Mouse (Mus musculus) CD4-positive helper T cell, adult 2 months (primary cell): ENCODE results near the gene Sod2.
"Not testable (repeated sequence)": the region's sequence is repeated elsewhere in the genome, so short reads cannot be mapped to it uniquely, and the experiment has no call there.

ENCODE experiments used
- DNase-seq: peaks from one replicate; pipeline ENCODE4 v3.0.0-alpha.2; 2012; ENCODE audit warnings: low read depth, missing footprints, low spot score

Sod2 gene

GRCm38 (mm10) chr17:13006546-13006945 is at the start of gene Sod2:
Gene Sod2, plus strand, starts transcription at chr17:13006846.
- not testable (repeated sequence) for DNase-seq

DNA sequence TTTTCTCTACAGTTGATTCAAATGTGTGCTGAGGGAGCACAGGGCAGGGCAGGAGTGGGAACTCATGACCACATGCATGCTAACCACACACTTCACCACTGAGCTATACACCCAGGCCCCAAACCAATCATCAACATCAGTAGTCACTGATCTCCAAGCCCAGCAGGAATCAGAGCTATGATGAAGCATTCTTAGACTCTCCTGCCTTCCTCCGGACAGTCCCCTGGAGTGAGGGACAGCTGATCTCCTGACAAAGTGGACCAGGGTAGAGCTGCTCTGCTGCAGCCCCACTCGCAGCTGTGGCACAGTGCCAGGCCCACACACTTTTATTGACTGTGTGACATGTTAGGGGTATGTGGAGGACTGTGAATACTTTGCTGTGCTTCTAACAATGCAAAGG is 47.3 kb upstream of the Sod2 start:
- not testable (repeated sequence) for DNase-seq

DNA sequence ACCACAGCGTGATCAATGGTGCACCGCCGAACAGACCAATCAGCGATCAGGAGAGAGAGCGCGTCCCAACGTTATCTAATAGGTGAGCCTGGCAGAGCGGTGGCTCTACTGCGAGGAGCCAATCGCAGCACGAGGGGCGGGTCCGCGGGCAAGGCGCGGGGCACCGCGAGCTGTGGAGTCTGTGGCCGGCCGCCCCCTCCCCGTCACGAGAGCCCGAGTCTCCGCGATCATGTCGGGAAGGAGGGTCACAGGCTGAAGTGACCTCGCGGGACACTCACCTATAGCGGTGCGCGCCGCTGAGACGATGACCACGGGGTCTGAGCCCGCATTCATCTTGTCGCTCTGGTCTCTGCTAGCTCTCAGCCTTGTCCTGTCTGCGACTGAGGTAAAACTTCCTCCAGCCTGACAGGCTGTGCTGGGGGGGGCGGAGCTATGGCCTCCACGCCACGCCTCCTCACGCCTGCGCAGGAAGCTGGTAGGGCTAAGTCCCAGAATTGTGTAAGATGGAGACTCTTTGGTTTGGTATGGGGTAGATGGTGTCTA is 46.2 kb upstream of the Sod2 start, which contains the start of gene Acat2:
Gene Acat2 (minus strand): TSS at position 417 of the 543 bp plus-strand sequence.
- peak; percentile 96 for DNase-seq

DNA sequence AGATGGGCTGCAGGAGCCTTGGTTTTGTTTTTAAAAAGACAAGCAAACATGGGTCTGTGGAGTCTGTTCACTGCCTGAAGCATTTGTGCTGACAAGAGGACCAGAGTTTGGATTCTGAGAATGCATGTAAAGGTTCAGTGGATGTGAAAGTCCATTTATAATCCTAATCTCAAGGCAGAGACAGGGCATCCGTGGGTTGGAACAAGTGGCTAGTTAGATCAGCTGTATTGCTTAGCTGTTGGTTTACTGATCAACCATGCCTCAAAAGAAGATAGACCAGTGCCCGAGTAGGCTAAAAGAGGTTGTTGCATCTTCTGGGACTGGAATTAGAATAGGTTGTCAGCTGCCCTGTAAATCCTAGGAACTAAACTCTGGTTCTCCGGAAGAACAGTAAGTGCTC is 43.2 kb upstream of the Sod2 start:
- no peak for DNase-seq

DNA sequence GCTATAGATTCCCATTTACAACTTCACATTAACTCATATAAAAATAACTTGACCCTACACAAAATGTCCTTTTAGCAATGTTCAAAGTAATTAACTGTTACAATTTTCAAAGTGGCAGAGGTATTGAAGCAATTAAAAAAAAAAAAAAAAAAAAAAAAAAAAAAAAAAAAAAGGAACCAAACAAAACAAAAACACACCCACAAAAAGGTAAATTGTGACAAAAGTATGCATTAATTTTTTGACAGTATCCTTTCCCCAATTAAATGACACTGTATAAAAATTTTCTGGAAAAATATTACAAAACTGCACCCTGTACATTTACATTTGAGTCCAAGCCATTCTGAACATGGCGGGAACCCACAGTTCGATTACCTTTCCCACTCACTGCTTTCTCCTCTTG is 39.5 kb upstream of the Sod2 start:
- no peak for DNase-seq

- no peak for DNase-seq
Observed at GRCm38 (mm10) chr17:12973851-12974250, 32.8 kb upstream of the Sod2 start.

DNA sequence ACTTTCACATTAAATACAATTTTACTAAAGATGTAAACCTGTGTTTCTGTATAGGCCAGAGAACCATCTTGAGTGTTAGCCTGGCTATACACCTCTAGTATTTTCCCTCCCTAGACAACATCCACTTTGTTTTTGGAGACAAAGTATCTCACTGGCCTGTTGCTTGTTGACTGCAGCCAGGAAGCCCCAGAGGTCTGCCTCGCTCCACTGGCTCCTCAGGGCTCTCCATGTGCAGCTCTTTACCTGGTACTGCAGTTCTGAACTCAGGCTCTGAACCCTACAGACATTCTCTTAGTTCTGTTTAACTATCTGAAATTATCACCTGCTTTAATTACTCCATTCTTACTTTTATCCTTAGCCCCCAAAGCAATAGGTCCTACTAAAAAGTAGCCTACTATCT is 28.1 kb upstream of the Sod2 start:
- DNase-seq = no peak

DNA sequence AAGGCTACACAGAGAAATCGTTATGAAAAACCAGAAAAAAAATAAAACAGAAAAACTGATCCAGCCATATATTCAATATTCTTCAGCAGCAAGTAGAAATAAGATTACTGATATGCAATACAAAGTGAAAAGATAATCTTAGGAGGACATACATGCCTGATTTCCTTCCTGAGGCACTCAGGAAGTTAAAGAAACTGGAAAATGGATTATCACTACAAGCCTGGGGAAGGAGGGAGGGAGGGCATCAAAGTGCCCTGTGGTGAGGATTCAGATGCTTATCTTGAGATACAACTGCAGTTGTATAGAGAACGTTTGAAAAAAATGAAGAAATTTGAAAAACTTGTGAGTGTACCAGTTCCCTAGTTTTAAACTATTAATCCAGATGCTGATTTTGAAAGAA is 22.7 kb upstream of the Sod2 start:
- no peak for DNase-seq

DNA sequence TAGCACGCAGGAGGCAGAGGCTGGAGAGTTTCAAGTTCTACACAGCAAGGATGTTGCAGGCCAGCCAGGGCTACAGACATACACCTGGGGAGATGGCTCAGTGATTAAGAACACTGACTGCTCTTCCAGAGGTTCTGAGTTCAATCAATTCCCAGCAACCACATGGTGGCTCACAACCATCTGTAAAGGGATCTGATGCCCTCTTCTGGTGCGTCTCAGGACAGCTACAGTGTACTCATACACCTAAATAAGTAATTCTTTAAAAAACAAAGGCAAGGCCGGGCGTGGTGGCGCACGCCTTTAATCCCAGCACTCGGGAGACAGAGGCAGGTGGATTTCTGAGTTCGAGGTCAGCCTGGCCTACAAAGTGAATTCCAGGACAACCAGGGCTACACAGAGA is 18.6 kb upstream of the Sod2 start:
- DNase-seq = peak; percentile 51

- no peak for DNase-seq
Observed at GRCm38 (mm10) chr17:12990567-12991145, 16.0 kb upstream of the Sod2 start.

GRCm38 (mm10) chr17:12991194-12991634 is 15.4 kb upstream of the Sod2 start:
- DNase-seq = no peak

DNA sequence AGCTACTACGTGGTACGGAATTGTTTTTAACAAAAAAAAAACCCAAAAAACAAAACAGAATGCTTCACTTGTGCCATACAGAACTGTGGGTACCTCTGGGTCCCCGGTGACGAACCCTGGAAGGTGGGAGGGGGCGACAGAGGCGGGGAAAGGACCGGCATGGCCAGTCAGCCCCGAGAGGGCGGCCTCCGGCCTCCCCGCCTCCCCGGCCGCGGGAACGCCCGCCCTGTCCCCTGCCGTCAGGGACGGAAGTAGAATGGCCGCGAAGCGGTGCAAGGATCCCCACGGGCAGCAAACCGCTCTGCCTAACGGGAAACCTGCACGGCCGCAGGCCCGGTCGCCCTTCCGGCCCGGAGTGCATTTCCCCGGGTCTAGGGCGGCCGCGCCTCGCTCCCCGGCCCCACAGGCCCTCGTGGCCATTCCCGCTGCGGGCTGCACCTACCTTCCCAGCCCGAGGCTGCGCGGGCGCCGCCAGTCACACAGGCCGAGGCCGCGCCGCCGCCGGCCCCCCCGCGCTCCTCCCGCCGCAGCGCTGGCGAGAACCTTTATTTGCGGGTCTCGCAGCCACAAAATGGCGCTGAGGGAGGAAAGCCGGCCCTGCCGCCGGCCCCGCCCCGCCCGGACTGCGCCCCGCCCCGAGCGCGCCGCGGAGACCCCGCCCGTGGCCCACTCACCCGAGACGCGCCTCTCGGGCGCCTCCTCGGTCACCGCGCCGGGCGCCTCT is 14.8 kb upstream of the Sod2 start:
- DNase-seq = peak; percentile 88

- peak; percentile 93 for DNase-seq
Observed at GRCm38 (mm10) chr17:12992470-12992991, 14.1 kb upstream of the Sod2 start.

DNA sequence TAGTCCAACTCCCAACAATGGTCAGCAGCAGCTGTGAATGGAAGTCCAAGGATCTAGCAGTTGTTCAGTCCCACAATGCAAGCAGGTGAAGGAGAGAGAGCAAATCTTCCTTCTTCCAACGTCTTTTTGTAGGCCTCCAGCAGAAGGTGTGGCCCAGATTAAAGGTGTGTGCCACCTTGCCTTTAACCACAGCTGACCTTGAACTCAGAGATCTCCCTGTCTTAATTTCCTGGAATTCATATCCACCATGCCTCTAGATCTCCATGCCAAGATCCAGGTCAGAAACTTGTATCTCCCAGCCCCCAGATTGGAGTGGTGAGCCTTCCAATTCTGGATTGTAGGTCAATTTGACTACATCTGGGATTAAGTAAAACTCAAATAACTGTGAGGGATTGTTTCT is 12.6 kb upstream of the Sod2 start, which contains the start of gene Wtap:
Gene Wtap (minus strand): TSS at position 101 of the 400 bp plus-strand sequence.
- no peak for DNase-seq

- peak; percentile 63 for DNase-seq
Observed at GRCm38 (mm10) chr17:12996345-12996744, 10.3 kb upstream of the Sod2 start.

- no peak for DNase-seq
Observed at GRCm38 (mm10) chr17:12997890-12998289, 8.8 kb upstream of the Sod2 start.

- no peak for DNase-seq
Observed at GRCm38 (mm10) chr17:12999069-12999468, 7.6 kb upstream of the Sod2 start.

DNA sequence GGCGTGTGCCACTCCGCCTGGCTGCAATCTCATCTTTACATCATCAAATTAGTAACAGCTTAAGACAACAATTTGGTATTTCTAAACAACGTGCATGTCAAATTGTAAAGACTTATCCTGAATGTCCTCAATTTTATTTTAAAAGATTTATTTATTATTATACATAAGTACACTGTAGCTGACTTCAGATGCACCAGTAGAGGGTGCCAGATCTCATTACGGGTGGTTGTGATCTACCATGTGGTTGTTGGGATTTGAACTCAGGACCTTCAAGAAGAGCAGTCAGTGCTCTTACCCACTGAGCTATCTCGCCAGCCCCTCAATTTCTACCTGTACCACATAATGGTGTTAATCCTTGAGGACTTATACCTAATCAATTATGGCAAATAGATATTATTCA is 4.4 kb upstream of the Sod2 start:
- DNase-seq = not testable (repeated sequence)

DNA sequence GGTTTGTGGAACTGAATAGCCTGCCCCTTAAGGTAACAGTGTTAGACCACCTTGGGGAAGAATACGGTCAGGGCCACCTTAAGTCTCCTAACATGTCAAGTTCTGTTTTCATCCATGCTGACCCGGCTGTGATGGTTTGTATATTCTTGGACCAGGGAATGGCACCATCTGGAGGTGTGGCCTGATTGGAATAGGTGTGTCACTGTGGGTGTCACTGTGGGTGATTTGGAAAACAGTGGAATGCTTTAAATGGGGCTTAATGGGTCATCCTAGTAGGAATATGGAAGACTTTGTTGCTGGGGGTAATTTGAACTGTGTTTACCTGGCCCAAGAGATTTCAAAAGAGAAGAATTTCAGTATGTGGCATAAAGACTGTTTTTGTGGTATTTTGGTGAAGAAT is 2.2 kb upstream of the Sod2 start:
- DNase-seq = not testable (repeated sequence)

GRCm38 (mm10) chr17:13006984-13007383 is 338 bp downstream of the Sod2 start:
- DNase-seq = no peak

GRCm38 (mm10) chr17:13007730-13008425 is 1.2 kb downstream of the Sod2 start:
- DNase-seq = peak; percentile 94

DNA sequence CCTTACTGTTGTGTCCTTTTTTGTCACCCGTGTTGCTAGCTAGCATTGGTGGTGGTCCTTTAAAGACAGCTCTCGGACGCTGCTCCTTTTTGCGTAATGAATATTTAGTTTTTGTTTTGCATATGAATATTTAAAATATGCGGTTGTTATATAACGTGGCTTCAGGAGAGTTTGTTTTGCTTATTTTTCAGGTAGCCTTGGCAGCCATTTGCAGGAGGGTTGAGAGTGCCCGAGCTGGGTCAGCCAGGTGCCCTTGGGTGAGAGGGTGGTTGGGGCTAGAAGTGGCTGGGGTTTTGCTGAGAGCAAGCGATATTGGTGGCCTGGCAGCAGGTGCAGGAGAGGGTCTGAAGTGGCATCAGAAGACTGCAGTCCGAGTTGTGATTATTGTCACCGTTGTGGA is 1.9 kb downstream of the Sod2 start:
- peak; percentile 51 for DNase-seq
